Mouse (Mus musculus) Patski (cell line): ENCODE results near the gene Neurl4. TPM values are rescaled to one million over a fixed set of nuclear protein-coding genes. Genes with fewer than 3 reads are reported as not detected.

Experiments used
- ATAC-seq: fragments of 100-300 bp; one replicate; pipeline ENCODE4 v1.8.0; 2021
- CTCF ChIA-PET: fragments of 350-600 bp; sonication (Branson Sonifier 250); formaldehyde crosslinking; loops from one replicate; lab custom pipeline; 2022; ENCODE audit warnings: inconsistent platforms; lab: Charles Lee
- POLR2A ChIA-PET: fragments of 350-600 bp; sonication (Branson Sonifier 250); formaldehyde crosslinking; loops from one replicate; lab custom pipeline; 2022; ENCODE audit warnings: antibody characterized with exemption, inconsistent platforms; lab: Charles Lee
- DNase-seq: peaks from one replicate; pipeline ENCODE4 v3.0.0-alpha.2; 2011; ENCODE audit warnings: low read depth, low spot score
- H3K27me3 ChIP-seq: fragments of 371-371 bp; one replicate; pipeline ENCODE4 v1.5.1; 2021
- CTCF ChIP-seq: fragments of 100-300 bp; IDR thresholded peaks from one replicate; pipeline ENCODE4 v1.5.1; 2021
- in situ Hi-C: fragments of 300-500 bp; cut with MboI; formaldehyde crosslinking; loops from 3 replicates; pipeline ENCODE4 v1.11.1; 2018; ENCODE audit warnings: low pct_unique_long_range_greater_than_20kb, mixed read lengths
- polyA plus RNA-seq: library from polyadenylated mRNA; unstranded; gene quantifications from one replicate; pipeline ENCODE4 v1.2.3, GENCODE M21; 2021

Gene Neurl4
- polyA plus RNA-seq, 1 experiment from 2014 or later = 53.3 TPM

DNA sequence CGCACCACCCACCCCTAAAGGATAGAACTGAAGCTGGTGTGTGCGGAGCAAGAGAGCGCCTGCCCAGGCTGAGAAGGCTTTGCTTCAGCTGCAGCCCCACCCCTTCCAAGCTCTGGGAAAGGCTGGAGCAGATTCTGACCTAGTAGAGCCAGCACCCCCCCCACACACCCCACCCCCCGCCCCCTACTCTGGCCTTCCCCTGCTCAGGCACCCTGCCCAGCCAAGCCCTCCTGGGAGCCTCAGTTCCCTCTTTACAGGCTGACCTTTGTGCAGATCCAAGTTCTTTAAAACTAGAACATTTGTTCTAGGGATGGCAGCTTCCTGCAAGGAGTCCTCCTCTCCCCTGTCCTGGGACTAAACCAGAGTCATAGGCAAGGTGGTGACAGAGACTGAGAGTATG, 36.5 kb downstream of the Neurl4 start:
- POLR2A ChIA-PET = interaction anchor here (1.1 to 2.0 kb wide), 2 partner anchors 14 to 17 kb away, joined by 3 to 7 read pairs; partner anchors contain the start of gene Eif5a
- peaks cover 9% of the 10 kb centered on the region for H3K27me3 ChIP-seq
- ATAC-seq (no peak), DNase-seq (no peak)
- in situ Hi-C loops = loop anchor here (10.0 kb wide), 1 partner anchor 277 kb away; the partner anchor contains the start of gene Slc16a11
- CTCF ChIA-PET = interaction anchor here (0.9 to 3.7 kb wide), 4 partner anchors 11 to 60 kb away, joined by 3 to 26 read pairs (median 3); partner anchors contain the start of gene Slc2a4
- TF ChIP-seq CTCF = no peak

- DNase-seq (no peak), ATAC-seq (no peak)
- ChIA-PET POLR2A (interaction anchor here (1.1 to 2.0 kb wide), 2 partner anchors 13 to 17 kb away, joined by 3 to 7 read pairs; partner anchors contain the start of gene Eif5a), CTCF (interaction anchor here (0.9 to 3.7 kb wide), 3 partner anchors 11 to 61 kb away, joined by 3 to 26 read pairs (median 3); partner anchors contain the start of gene Slc2a4)
- in situ Hi-C loops = loop anchor here (10.0 kb wide), 1 partner anchor 277 kb away; the partner anchor contains the start of gene Slc16a11
- no peak for TF ChIP-seq CTCF
- H3K27me3 ChIP-seq = peaks cover 9% of the 10 kb centered on the region
These were observed 37.0 kb downstream of the Neurl4 start for GRCm38 (mm10) chr11:69937834-69938233.

DNA sequence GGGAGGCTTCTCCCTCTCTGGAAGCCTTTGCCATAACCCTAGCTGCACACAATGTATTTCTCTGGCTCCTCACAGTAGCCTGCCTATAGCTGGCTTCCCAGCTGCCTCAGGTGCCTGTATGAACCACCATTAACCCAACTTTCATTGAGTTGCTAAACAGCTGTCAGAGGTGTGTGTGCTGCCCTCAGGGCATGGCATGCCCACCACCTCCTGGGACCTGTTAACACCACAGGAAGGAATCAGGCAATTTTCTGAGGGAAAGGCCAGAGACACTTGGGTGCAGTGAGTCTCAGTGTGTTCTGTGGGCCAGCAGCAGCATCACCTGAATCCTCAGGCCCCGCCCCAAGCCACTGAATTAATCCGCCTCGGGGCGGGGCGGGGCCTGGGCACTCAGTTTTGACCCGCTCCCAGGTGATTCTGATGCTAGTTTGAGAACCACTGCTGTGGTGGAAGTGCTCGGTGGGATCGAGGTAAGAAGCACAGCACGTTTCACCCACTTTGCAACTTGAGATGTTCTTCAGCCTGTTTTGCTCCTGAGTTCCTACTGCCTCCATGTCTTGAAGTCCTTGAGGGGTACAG, 37.6 kb downstream of the Neurl4 start:
- no peak for DNase-seq
- peaks cover 14% of the 10 kb centered on the region for H3K27me3 ChIP-seq
- in situ Hi-C loops = loop anchor here (10.0 kb wide), 1 partner anchor 276 kb away; the partner anchor contains the start of gene Slc16a11

DNA sequence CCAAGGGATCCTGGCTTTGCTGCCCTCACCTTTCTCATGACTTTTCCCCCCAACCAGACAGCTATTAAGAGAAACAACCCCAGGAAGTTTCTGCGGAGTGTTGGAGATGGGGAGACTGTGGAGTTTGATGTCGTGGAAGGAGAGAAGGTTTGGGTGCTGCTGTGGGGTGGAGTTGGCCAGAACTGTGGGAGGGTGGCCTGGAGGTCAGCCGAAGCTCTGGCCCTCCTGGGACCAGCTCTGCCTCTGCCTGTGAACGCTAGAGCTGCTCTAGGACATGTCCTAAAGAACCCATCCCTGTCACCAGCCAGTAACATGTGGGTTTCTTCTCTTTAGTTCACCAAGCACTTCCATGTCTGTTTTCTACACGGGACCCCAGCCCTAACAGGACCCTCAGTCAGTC, 38.3 kb downstream of the Neurl4 start:
- peaks cover 18% of the 10 kb centered on the region for H3K27me3 ChIP-seq
- DNase-seq = no peak
- in situ Hi-C loops = loop anchor here (10.0 kb wide), 1 partner anchor 276 kb away; the partner anchor contains the start of gene Slc16a11
- ATAC-seq = no peak
- TF ChIP-seq CTCF = no peak
- ChIA-PET POLR2A (interaction anchor here (0.6 kb wide), 1 partner anchor 36 kb away, joined by 3 read pairs; no protein-coding TSS in a partner anchor), CTCF (interaction anchor here (3.7 kb wide), 1 partner anchor 9 kb away, joined by 26 read pairs; the partner anchor contains the start of gene Slc2a4)

More for the DNA sequence above, 37.6 kb downstream of the Neurl4 start:
- ChIA-PET POLR2A (no interaction called here), CTCF (interaction anchor here (1.4 to 3.7 kb wide), 2 partner anchors 10 to 15 kb away, joined by 3 to 26 read pairs; partner anchors contain the start of gene Slc2a4)
- TF ChIP-seq CTCF = no peak
- no peak for ATAC-seq

- ChIA-PET POLR2A (interaction anchor here (0.6 kb wide), 1 partner anchor 37 kb away, joined by 3 read pairs; no protein-coding TSS in a partner anchor), CTCF (interaction anchor here (3.7 kb wide), 1 partner anchor 9 kb away, joined by 26 read pairs; the partner anchor contains the start of gene Slc2a4)
- no peak for ATAC-seq
- no peak for DNase-seq
- no peak for TF ChIP-seq CTCF
- peaks cover 22% of the 10 kb centered on the region for H3K27me3 ChIP-seq
- in situ Hi-C loops = loop anchor here (10.0 kb wide), 1 partner anchor 275 kb away; the partner anchor contains the start of gene Slc16a11
These were observed 38.9 kb downstream of the Neurl4 start for GRCm38 (mm10) chr11:69939731-69940130.

- DNase-seq (no peak), ATAC-seq (no peak)
- no peak for TF ChIP-seq CTCF
- POLR2A ChIA-PET = no interaction called here
- H3K27me3 ChIP-seq = peaks cover 24% of the 10 kb centered on the region
- in situ Hi-C loops = no loop called here
- CTCF ChIA-PET = no interaction called here
These were observed 40.1 kb downstream of the Neurl4 start for GRCm38 (mm10) chr11:69940962-69941361.

- ATAC-seq = no peak
- POLR2A ChIA-PET = no interaction called here
- in situ Hi-C loops = no loop called here
- peaks cover 17% of the 10 kb centered on the region for H3K27me3 ChIP-seq
- DNase-seq = no peak
- CTCF ChIA-PET = interaction anchor here (2.0 kb wide), 1 partner anchor 12 kb away, joined by 6 read pairs; no protein-coding TSS in a partner anchor
- no peak for TF ChIP-seq CTCF
These were observed 44.3 kb downstream of the Neurl4 start for GRCm38 (mm10) chr11:69945216-69945615.

- ChIA-PET POLR2A (interaction anchor here (0.6 to 0.7 kb wide), 2 partner anchors 10 to 32 kb away, joined by 3 read pairs; partner anchors contain the start of gene Gps2), CTCF (interaction anchor here (2.0 kb wide), 1 partner anchor 13 kb away, joined by 6 read pairs; no protein-coding TSS in a partner anchor)
- TF ChIP-seq CTCF = no peak
- H3K27me3 ChIP-seq = peaks cover 15% of the 10 kb centered on the region
- no peak for ATAC-seq
- in situ Hi-C loops = no loop called here
- no peak for DNase-seq
These were observed 45.4 kb downstream of the Neurl4 start for GRCm38 (mm10) chr11:69945997-69946891.

- no peak for TF ChIP-seq CTCF
- no peak for DNase-seq
- CTCF ChIA-PET = interaction anchor here (2.3 to 6.8 kb wide), 2 partner anchors 10 to 14 kb away, joined by 26 to 85 read pairs; no protein-coding TSS in a partner anchor
- POLR2A ChIA-PET = interaction anchor here (0.7 kb wide), 1 partner anchor 11 kb away, joined by 3 read pairs; no protein-coding TSS in a partner anchor
- H3K27me3 ChIP-seq = peaks cover 20% of the 10 kb centered on the region
- in situ Hi-C loops = no loop called here
- no peak for ATAC-seq
These were observed 46.6 kb downstream of the Neurl4 start for GRCm38 (mm10) chr11:69947337-69948065.
